Mouse (Mus musculus): ENCODE results near the gene Sub1.

Sub1 gene

GRCm38 (mm10) chr15:11996883-11997282, at the start of gene Sub1:
Sub1 (minus strand) TSS chr15:11996983.
- no peak for DNase-seq (ENCODE audit: extremely low spot score)

GRCm38 (mm10) chr15:12040407-12040710, 43.6 kb upstream of the Sub1 start:
- DNase-seq (ENCODE audit: extremely low spot score), result no peak

GRCm38 (mm10) chr15:12039671-12040406, 43.1 kb upstream of the Sub1 start:
- DNase-seq (ENCODE audit: extremely low spot score), result no peak

GRCm38 (mm10) chr15:12039256-12039655, 42.5 kb upstream of the Sub1 start:
- DNase-seq (ENCODE audit: extremely low spot score), result no peak

GRCm38 (mm10) chr15:12037866-12038625, 41.3 kb upstream of the Sub1 start:
- DNase-seq (ENCODE audit: extremely low spot score), result peak; percentile 20

- no peak for DNase-seq (ENCODE audit: extremely low spot score)
Measured at GRCm38 (mm10) chr15:12037217-12037616, 40.4 kb upstream of the Sub1 start.

- DNase-seq (ENCODE audit: extremely low spot score), result no peak
Measured at GRCm38 (mm10) chr15:12036675-12037074, 39.9 kb upstream of the Sub1 start.

- DNase-seq (ENCODE audit: extremely low spot score), result no peak
Measured at GRCm38 (mm10) chr15:12034317-12034716, 37.5 kb upstream of the Sub1 start.

GRCm38 (mm10) chr15:12033155-12033554, 36.4 kb upstream of the Sub1 start:
- DNase-seq (ENCODE audit: extremely low spot score), result no peak

GRCm38 (mm10) chr15:12032512-12032911, 35.7 kb upstream of the Sub1 start:
- DNase-seq (ENCODE audit: extremely low spot score), result no peak

GRCm38 (mm10) chr15:12031861-12032260, 35.1 kb upstream of the Sub1 start:
- no peak for DNase-seq (ENCODE audit: extremely low spot score)

GRCm38 (mm10) chr15:12030221-12030620, 33.4 kb upstream of the Sub1 start:
- DNase-seq (ENCODE audit: extremely low spot score), result no peak

GRCm38 (mm10) chr15:12027807-12028206, 31.0 kb upstream of the Sub1 start:
- DNase-seq (ENCODE audit: extremely low spot score), result no peak

GRCm38 (mm10) chr15:12026932-12027450, 30.2 kb upstream of the Sub1 start:
- no peak for DNase-seq (ENCODE audit: extremely low spot score)

GRCm38 (mm10) chr15:12026026-12026425, 29.2 kb upstream of the Sub1 start:
- DNase-seq (ENCODE audit: extremely low spot score), result no peak

- DNase-seq (ENCODE audit: extremely low spot score), result no peak
Measured at GRCm38 (mm10) chr15:12025341-12025740, 28.6 kb upstream of the Sub1 start.

GRCm38 (mm10) chr15:12024791-12025268, 28.0 kb upstream of the Sub1 start:
- no peak for DNase-seq (ENCODE audit: extremely low spot score)

GRCm38 (mm10) chr15:12019443-12019842, 22.7 kb upstream of the Sub1 start:
- no peak for DNase-seq (ENCODE audit: extremely low spot score)

GRCm38 (mm10) chr15:12018428-12018757, 21.6 kb upstream of the Sub1 start:
- no peak for DNase-seq (ENCODE audit: extremely low spot score)

GRCm38 (mm10) chr15:12017700-12018427, 21.1 kb upstream of the Sub1 start:
- no peak for DNase-seq (ENCODE audit: extremely low spot score)

GRCm38 (mm10) chr15:12014197-12014905, 17.6 kb upstream of the Sub1 start:
- no peak for DNase-seq (ENCODE audit: extremely low spot score)
